Mouse (Mus musculus): ENCODE measurements around the gene Mmd2. TPM values are rescaled to one million over a fixed set of nuclear protein-coding genes. Genes with fewer than 3 reads are reported as not detected.

Gene Mmd2
- 1.6 and 1.7 TPM in 2 replicates for polyA plus RNA-seq (2014; fragmentation: Nextera tagmentation; extraction: Ambion mirVana)

- Histone ChIP-seq H3K4me1 (replicated peaks; ENCODE audit: control insufficient read depth, insufficient read depth, low read length) (no peaks in the 10 kb centered on the region), H3K9me3 (ENCODE audit: control insufficient read depth, low read length) (no peaks in the 10 kb centered on the region), H3K27ac (ENCODE audit: low read depth) (no peak within 1 kb of the TSS), H3K27me3 (replicated peaks; ENCODE audit: control insufficient read depth, insufficient read depth, low read length) (peaks cover 22% of the 10 kb centered on the region), H3K9ac (ENCODE audit: low read length) (peak within 1 kb of the TSS; percentile 44), H3K4me3 (ENCODE audit: low read depth, low read length) (peak within 1 kb of the TSS; percentile 33), H3K36me3 (ENCODE audit: control insufficient read depth, insufficient read depth, low read length) (no peaks in the 10 kb centered on the region), H3K4me2 (ENCODE audit: low read length) (peak within 1 kb of the TSS; percentile 77)
- ATAC-seq (replicated peaks; ENCODE audit: low FRiP score, low TSS enrichment, low read depth) = peak; percentile 40; the same call in 1 of the 2 replicates
- 4% methylated on average over 42 of the region's 42 CpGs for WGBS
- peak; percentile 67 for DNase-seq (ENCODE audit: low spot score)
Measured at GRCm38 (mm10) chr5:142608259-142608988, at the start of gene Mmd2. Mmd2 (minus strand) TSS chr5:142608800.

GRCm38 (mm10) chr5:142652266-142652665, 43.7 kb upstream of the Mmd2 start:
- no peaks in the 10 kb centered on the region for H3K27me3 ChIP-seq (replicated peaks; ENCODE audit: control insufficient read depth, insufficient read depth, low read length)
- no peak overlapping the region for H3K4me2 ChIP-seq (ENCODE audit: low read length)
- WGBS = 65% methylated on average over 4 of the region's 4 CpGs
- no peak overlapping the region for H3K27ac ChIP-seq (ENCODE audit: low read depth)
- H3K4me3 ChIP-seq (ENCODE audit: low read depth, low read length) = no peak overlapping the region
- H3K4me1 ChIP-seq (replicated peaks; ENCODE audit: control insufficient read depth, insufficient read depth, low read length) = peaks cover 5% of the 10 kb centered on the region; the same call in 1 of the 2 replicates
- no peak for DNase-seq (ENCODE audit: low spot score)
- no peaks in the 10 kb centered on the region for H3K9me3 ChIP-seq (ENCODE audit: control insufficient read depth, low read length)
- peaks cover 23% of the 10 kb centered on the region for H3K36me3 ChIP-seq (ENCODE audit: control insufficient read depth, insufficient read depth, low read length)
- H3K9ac ChIP-seq (ENCODE audit: low read length) = no peak overlapping the region
- no peak for ATAC-seq (replicated peaks; ENCODE audit: low FRiP score, low TSS enrichment, low read depth)

DNA sequence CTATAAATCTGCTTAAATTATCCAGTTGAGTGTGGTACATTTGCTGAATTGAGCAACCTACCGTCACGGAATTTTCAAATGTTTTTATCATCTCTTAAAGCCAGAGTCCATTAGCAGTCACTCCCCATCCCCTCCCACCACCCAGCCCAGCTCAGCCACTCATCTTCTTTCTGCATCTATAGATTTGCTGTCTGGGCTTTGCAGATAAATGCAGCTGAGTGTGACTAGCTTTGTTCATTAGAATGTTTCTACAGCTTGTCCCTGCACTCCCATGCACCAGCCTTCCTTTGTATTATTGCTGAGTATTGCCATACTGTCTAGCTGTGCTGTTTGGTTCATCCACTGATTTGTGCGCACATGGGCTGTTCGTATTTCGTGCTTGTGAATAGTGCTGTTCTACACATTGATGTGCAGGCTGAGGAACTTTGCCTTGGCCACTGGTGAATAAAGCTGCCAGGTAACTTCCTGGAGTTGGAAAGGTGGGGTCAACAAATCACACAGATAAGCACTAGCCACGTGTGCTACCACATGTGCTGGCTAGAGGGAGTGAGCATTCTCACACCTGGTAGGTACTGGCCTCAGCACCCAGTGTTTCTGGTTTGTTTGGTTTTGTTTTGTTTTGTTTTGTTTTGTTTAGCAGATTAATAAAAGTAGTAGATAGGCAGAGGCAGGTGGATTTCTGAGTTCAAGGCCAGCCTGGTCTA, 42.3 kb upstream of the Mmd2 start:
- no peak overlapping the region for H3K9ac ChIP-seq (ENCODE audit: low read length)
- H3K36me3 ChIP-seq (ENCODE audit: control insufficient read depth, insufficient read depth, low read length) = peaks cover 14% of the 10 kb centered on the region
- H3K4me2 ChIP-seq (ENCODE audit: low read length) = no peak overlapping the region
- no peak overlapping the region for H3K4me3 ChIP-seq (ENCODE audit: low read depth, low read length)
- no peaks in the 10 kb centered on the region for H3K9me3 ChIP-seq (ENCODE audit: control insufficient read depth, low read length)
- H3K4me1 ChIP-seq (replicated peaks; ENCODE audit: control insufficient read depth, insufficient read depth, low read length) = peaks cover 5% of the 10 kb centered on the region; the same call in 1 of the 2 replicates
- no peaks in the 10 kb centered on the region for H3K27me3 ChIP-seq (replicated peaks; ENCODE audit: control insufficient read depth, insufficient read depth, low read length)
- 62% methylated on average over 6 of the region's 6 CpGs for WGBS
- DNase-seq (ENCODE audit: low spot score) (no peak), ATAC-seq (replicated peaks; ENCODE audit: low FRiP score, low TSS enrichment, low read depth) (no peak; the same call in 1 of the 2 replicates)
- H3K27ac ChIP-seq (ENCODE audit: low read depth) = no peak overlapping the region

- ATAC-seq (replicated peaks; ENCODE audit: low FRiP score, low TSS enrichment, low read depth) = no peak
Measured at GRCm38 (mm10) chr5:142650390-142650789, 41.8 kb upstream of the Mmd2 start.

DNA sequence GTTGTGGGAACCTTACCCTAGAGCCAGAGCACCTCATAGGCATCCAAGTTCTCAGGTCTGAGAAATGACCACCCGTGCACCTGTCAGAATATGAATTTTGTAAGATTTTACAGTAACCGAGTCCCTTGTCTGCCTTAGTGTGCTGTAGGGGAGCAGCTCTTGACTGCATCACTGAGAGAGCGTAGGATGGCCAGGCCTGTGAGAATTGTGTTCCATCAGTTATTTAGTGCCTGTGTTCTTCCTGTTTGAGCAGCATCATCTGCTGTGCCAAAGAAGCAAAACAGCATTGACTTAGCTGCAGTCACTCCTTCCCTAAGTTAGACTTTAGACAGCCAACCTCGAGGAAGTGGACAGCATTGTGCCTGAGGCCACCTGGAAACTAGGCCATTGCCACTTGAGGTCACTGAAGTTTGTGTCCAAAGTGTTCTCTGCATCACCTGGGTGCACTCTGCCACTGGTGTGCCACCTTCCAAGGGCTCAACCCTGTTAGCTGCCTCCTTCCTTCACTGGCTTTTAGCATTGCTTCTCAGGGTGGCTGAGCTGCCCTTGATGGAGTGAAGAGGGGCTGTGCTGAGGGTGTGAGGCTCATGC, 41.0 kb upstream of the Mmd2 start:
- ATAC-seq (replicated peaks; ENCODE audit: low FRiP score, low TSS enrichment, low read depth) = no peak

More at GRCm38 (mm10) chr5:142650390-142650789, 41.8 kb upstream of the Mmd2 start:
- Histone ChIP-seq H3K27me3 (replicated peaks; ENCODE audit: control insufficient read depth, insufficient read depth, low read length) (no peaks in the 10 kb centered on the region), H3K36me3 (ENCODE audit: control insufficient read depth, insufficient read depth, low read length) (peaks cover 10% of the 10 kb centered on the region; the same call in 1 of the 2 replicates), H3K27ac (ENCODE audit: low read depth) (no peak overlapping the region), H3K9me3 (ENCODE audit: control insufficient read depth, low read length) (no peaks in the 10 kb centered on the region), H3K4me3 (ENCODE audit: low read depth, low read length) (no peak overlapping the region), H3K4me2 (ENCODE audit: low read length) (no peak overlapping the region), H3K9ac (ENCODE audit: low read length) (no peak overlapping the region), H3K4me1 (replicated peaks; ENCODE audit: control insufficient read depth, insufficient read depth, low read length) (peaks cover 5% of the 10 kb centered on the region; the same call in 1 of the 2 replicates)
- 69% methylated on average over 3 of the region's 3 CpGs for WGBS
- no peak for DNase-seq (ENCODE audit: low spot score)

DNA sequence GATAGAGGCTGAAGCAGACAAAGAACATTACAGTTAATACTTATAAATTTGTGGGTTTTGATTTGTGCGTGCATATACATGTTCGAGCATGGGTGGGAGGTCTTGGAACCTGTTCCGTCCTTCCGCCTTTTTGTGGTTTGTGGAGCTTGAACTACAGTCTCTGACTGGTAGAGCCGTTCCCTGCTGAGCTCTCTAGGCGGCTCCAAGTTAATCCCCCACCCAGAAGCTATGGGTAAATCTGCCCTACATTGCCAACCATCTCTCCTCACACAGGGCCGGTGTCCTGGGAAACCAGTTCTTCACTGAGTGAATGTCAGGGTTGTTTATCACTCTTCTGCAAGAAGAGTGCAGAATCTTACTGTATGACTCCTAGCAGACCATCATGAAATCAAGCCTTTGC, 39.6 kb upstream of the Mmd2 start:
- Histone ChIP-seq H3K9ac (ENCODE audit: low read length) (no peak overlapping the region), H3K36me3 (ENCODE audit: control insufficient read depth, insufficient read depth, low read length) (peaks cover 8% of the 10 kb centered on the region; the same call in 1 of the 2 replicates), H3K27ac (ENCODE audit: low read depth) (no peak overlapping the region), H3K4me1 (replicated peaks; ENCODE audit: control insufficient read depth, insufficient read depth, low read length) (peaks cover 5% of the 10 kb centered on the region; the same call in 1 of the 2 replicates), H3K9me3 (ENCODE audit: control insufficient read depth, low read length) (no peaks in the 10 kb centered on the region), H3K4me2 (ENCODE audit: low read length) (no peak overlapping the region), H3K27me3 (replicated peaks; ENCODE audit: control insufficient read depth, insufficient read depth, low read length) (no peaks in the 10 kb centered on the region), H3K4me3 (ENCODE audit: low read depth, low read length) (no peak overlapping the region)
- WGBS = 83% methylated on average over 7 of the region's 7 CpGs
- DNase-seq (ENCODE audit: low spot score) = no peak
- no peak for ATAC-seq (replicated peaks; ENCODE audit: low FRiP score, low TSS enrichment, low read depth)

More for the DNA sequence above, 41.0 kb upstream of the Mmd2 start:
- Histone ChIP-seq H3K9ac (ENCODE audit: low read length) (no peak overlapping the region), H3K4me3 (ENCODE audit: low read depth, low read length) (no peak overlapping the region), H3K27me3 (replicated peaks; ENCODE audit: control insufficient read depth, insufficient read depth, low read length) (no peaks in the 10 kb centered on the region), H3K27ac (ENCODE audit: low read depth) (no peak overlapping the region), H3K4me1 (replicated peaks; ENCODE audit: control insufficient read depth, insufficient read depth, low read length) (peaks cover 5% of the 10 kb centered on the region; the same call in 1 of the 2 replicates), H3K4me2 (ENCODE audit: low read length) (no peak overlapping the region), H3K36me3 (ENCODE audit: control insufficient read depth, insufficient read depth, low read length) (peaks cover 4% of the 10 kb centered on the region; the same call in 1 of the 2 replicates), H3K9me3 (ENCODE audit: control insufficient read depth, low read length) (no peaks in the 10 kb centered on the region)
- no peak for DNase-seq (ENCODE audit: low spot score)
- 87% methylated on average over 4 of the region's 4 CpGs for WGBS

- H3K4me3 ChIP-seq (ENCODE audit: low read depth, low read length) = no peak overlapping the region
- ATAC-seq (replicated peaks; ENCODE audit: low FRiP score, low TSS enrichment, low read depth) = no peak
- 88% methylated on average over 6 of the region's 6 CpGs for WGBS
Measured at GRCm38 (mm10) chr5:142641331-142642051, 32.9 kb upstream of the Mmd2 start.

GRCm38 (mm10) chr5:142640088-142640487, 31.5 kb upstream of the Mmd2 start:
- no peak overlapping the region for H3K4me3 ChIP-seq (ENCODE audit: low read depth, low read length)
- no peaks in the 10 kb centered on the region for H3K9me3 ChIP-seq (ENCODE audit: control insufficient read depth, low read length)
- ATAC-seq (replicated peaks; ENCODE audit: low FRiP score, low TSS enrichment, low read depth) = no peak
- peaks cover 51% of the 10 kb centered on the region for H3K36me3 ChIP-seq (ENCODE audit: control insufficient read depth, insufficient read depth, low read length)
- no peak overlapping the region for H3K9ac ChIP-seq (ENCODE audit: low read length)
- H3K4me2 ChIP-seq (ENCODE audit: low read length) = no peak overlapping the region
- no peaks in the 10 kb centered on the region for H3K27me3 ChIP-seq (replicated peaks; ENCODE audit: control insufficient read depth, insufficient read depth, low read length)
- DNase-seq (ENCODE audit: low spot score) = no peak
- H3K27ac ChIP-seq (ENCODE audit: low read depth) = no peak overlapping the region
- WGBS = 85% methylated on average over 5 of the region's 5 CpGs
- no peaks in the 10 kb centered on the region for H3K4me1 ChIP-seq (replicated peaks; ENCODE audit: control insufficient read depth, insufficient read depth, low read length)

More at GRCm38 (mm10) chr5:142641331-142642051, 32.9 kb upstream of the Mmd2 start:
- no peak for DNase-seq (ENCODE audit: low spot score)
- H3K4me2 ChIP-seq (ENCODE audit: low read length) = no peak overlapping the region
- H3K9ac ChIP-seq (ENCODE audit: low read length) = no peak overlapping the region
- H3K27me3 ChIP-seq (replicated peaks; ENCODE audit: control insufficient read depth, insufficient read depth, low read length) = no peaks in the 10 kb centered on the region
- peaks cover 54% of the 10 kb centered on the region for H3K36me3 ChIP-seq (ENCODE audit: control insufficient read depth, insufficient read depth, low read length)
- H3K27ac ChIP-seq (ENCODE audit: low read depth) = no peak overlapping the region
- no peaks in the 10 kb centered on the region for H3K9me3 ChIP-seq (ENCODE audit: control insufficient read depth, low read length)
- H3K4me1 ChIP-seq (replicated peaks; ENCODE audit: control insufficient read depth, insufficient read depth, low read length) = no peaks in the 10 kb centered on the region

All from intestine, embryonic 14.5 days (tissue).